Mouse (Mus musculus): ENCODE measurements around the gene Xpnpep3. TPM values are rescaled to one million over a fixed set of nuclear protein-coding genes. Genes with fewer than 3 reads are reported as not detected.

Xpnpep3 gene
- polyA plus RNA-seq, 1 experiment from 2014 or later, result 3.7 TPM

DNA sequence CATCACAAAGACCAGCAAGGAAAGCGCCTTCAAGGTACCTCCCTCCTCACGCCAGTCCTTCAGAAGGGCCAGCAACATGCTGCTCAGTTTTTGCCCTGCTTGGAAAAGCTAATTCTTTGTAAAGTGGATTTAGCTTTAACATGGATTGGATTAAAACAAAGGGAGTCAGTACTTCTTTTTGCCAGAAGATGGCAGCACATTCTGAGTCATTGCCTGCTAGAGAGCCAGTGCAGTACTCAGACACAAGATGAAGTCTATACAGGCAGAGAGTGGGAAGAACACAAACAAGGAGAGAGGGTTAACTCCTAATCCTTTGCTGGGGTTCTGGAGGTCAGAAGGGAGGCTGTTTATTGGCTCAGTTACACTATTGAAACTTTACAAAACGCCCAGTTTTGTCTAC, 48.5 kb downstream of the Xpnpep3 start:
- TF ChIP-seq EP300 (optimal IDR thresholded peaks at IDR 0.05) (no peak), CTCF (IDR thresholded peaks at IDR 0.05; ENCODE audit: low read depth) (peak; percentile 90)
- Histone ChIP-seq H3K27ac (replicated peaks) (no peak overlapping the region), H3K4me2 (replicated peaks; ENCODE audit: low read depth) (no peak overlapping the region), H3K9me3 (ENCODE audit: control insufficient read depth, low read length) (no peaks in the 10 kb centered on the region), H3K36me3 (ENCODE audit: control insufficient read depth, insufficient read depth, low read length) (peaks cover 9% of the 10 kb centered on the region), H3K9ac (ENCODE audit: low read length) (no peak overlapping the region), H3K27me3 (ENCODE audit: control insufficient read depth, insufficient read depth, low read length) (no peaks in the 10 kb centered on the region), H3K4me1 (replicated peaks; ENCODE audit: control insufficient read depth, insufficient read depth) (no peaks in the 10 kb centered on the region), H3K4me3 (ENCODE audit: low read depth, low read length) (no peak overlapping the region)
- ATAC-seq (ENCODE audit: low FRiP score, low TSS enrichment) (peak; percentile 77; the same call in 1 of the 2 replicates), DNase-seq (ENCODE audit: low spot score) (peak; percentile 43)
- WGBS, result 35% methylated on average over 3 of the region's 3 CpGs

- Histone ChIP-seq H3K9ac (ENCODE audit: low read length) (no peak overlapping the region), H3K9me3 (ENCODE audit: control insufficient read depth, low read length) (no peaks in the 10 kb centered on the region), H3K4me2 (replicated peaks; ENCODE audit: low read depth) (no peak overlapping the region), H3K4me1 (replicated peaks; ENCODE audit: control insufficient read depth, insufficient read depth) (no peaks in the 10 kb centered on the region), H3K27ac (replicated peaks) (no peak overlapping the region), H3K4me3 (ENCODE audit: low read depth, low read length) (no peak overlapping the region), H3K27me3 (ENCODE audit: control insufficient read depth, insufficient read depth, low read length) (no peaks in the 10 kb centered on the region), H3K36me3 (ENCODE audit: control insufficient read depth, insufficient read depth, low read length) (no peaks in the 10 kb centered on the region)
- DNase-seq (ENCODE audit: low spot score) (no peak), ATAC-seq (ENCODE audit: low FRiP score, low TSS enrichment) (no peak)
- TF ChIP-seq EP300 (optimal IDR thresholded peaks at IDR 0.05) (no peak), CTCF (IDR thresholded peaks at IDR 0.05; ENCODE audit: low read depth) (peak; percentile 26; the same call in 1 of the 2 replicates)
- 85% methylated on average over 7 of the region's 7 CpGs for WGBS
Observed at GRCm38 (mm10) chr15:81461523-81461922, 61.6 kb downstream of the Xpnpep3 start.

GRCm38 (mm10) chr15:81465016-81465660, 65.2 kb downstream of the Xpnpep3 start:
- Histone ChIP-seq H3K4me1 (replicated peaks; ENCODE audit: control insufficient read depth, insufficient read depth) (0 out of 2 replicates have a peak, but pooled peaks cover 2% of the 10 kb centered on the region), H3K36me3 (ENCODE audit: control insufficient read depth, insufficient read depth, low read length) (no peaks in the 10 kb centered on the region), H3K9ac (ENCODE audit: low read length) (peak overlapping the region; percentile 72), H3K27ac (replicated peaks) (peak overlapping the region; percentile 94), H3K4me2 (replicated peaks; ENCODE audit: low read depth) (peak overlapping the region; percentile 77), H3K27me3 (ENCODE audit: control insufficient read depth, insufficient read depth, low read length) (no peaks in the 10 kb centered on the region), H3K4me3 (ENCODE audit: low read depth, low read length) (peak overlapping the region; percentile 56), H3K9me3 (ENCODE audit: control insufficient read depth, low read length) (no peaks in the 10 kb centered on the region)
- WGBS, result 72% methylated on average over 12 of the region's 12 CpGs
- DNase-seq (ENCODE audit: low spot score) (no peak), ATAC-seq (ENCODE audit: low FRiP score, low TSS enrichment) (no peak)
- TF ChIP-seq CTCF (IDR thresholded peaks at IDR 0.05; ENCODE audit: low read depth) (no peak), EP300 (optimal IDR thresholded peaks at IDR 0.05) (no peak)

DNA sequence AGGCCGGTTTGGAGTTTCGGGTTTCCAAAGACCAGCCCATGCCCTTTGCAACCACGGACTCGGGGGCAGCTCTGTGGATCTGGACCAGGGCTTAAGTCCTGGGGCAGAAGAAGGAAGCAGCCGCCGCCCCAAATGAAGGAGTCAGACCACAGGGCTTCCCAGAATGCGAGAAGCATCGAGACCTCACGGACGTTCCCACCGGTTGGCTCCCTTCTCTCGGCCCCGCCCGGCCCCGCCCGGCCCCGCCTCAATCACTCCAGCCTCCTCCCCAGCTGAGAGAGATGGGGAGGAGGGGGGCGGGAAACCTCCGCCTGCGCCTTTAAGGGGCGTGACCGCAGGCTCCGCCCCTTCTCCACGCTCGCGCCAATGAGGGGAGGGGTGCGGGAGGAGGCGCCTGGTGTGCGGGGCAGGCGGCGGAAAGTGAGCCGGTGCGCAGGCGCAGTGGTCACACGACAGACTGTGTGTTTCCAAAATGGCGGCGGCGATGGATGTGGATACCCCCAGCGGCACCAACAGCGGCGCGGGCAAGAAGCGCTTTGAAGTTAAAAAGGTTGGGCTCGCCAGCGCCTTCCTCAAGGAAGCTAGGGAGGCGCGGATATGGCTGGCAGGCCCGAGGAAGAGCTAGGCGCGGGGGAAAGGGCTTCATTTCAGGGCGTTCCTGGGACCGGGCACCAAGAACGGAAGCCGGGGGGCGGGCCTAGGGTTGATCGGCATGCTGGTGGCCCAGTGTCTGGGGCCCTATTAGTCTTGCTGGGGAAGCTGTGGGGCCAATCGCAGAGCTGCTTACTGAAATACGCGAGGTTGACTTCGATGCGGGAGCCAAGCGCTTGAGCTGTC, 66.2 kb downstream of the Xpnpep3 start, which contains the start of gene Rbx1:
Gene Rbx1, plus strand, starts transcription at position 396 of the 837 bp plus-strand sequence.
- WGBS, result 1% methylated on average over 58 of the region's 62 CpGs

DNA sequence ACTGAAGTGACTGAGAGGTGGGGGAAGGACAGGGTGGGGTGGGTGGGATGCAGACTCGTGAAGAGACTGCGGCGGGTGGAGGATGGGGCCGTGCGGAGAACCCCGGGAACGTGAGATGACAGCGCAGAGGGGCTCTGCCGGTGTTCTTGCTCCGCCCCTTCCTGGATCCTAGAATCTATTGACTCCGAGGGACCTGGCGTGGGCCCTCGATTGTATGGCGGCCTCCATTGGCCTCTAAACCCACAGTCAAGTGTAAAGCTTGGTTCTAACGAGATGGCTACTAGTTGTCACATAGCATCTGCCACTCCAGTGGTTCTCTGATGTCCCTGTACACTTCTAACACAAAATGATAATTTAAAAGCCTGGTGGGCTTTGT, 66.8 kb downstream of the Xpnpep3 start:
- H3K27me3 ChIP-seq (ENCODE audit: control insufficient read depth, insufficient read depth, low read length), result no peaks in the 10 kb centered on the region
- ATAC-seq (ENCODE audit: low FRiP score, low TSS enrichment) (peak; percentile 55), DNase-seq (ENCODE audit: low spot score) (no peak)
- H3K4me1 ChIP-seq (replicated peaks; ENCODE audit: control insufficient read depth, insufficient read depth), result 0 out of 2 replicates have a peak, but pooled peaks cover 2% of the 10 kb centered on the region
- H3K9me3 ChIP-seq (ENCODE audit: control insufficient read depth, low read length), result no peaks in the 10 kb centered on the region
- H3K4me3 ChIP-seq (ENCODE audit: low read depth, low read length), result peak overlapping the region; percentile 56
- 0% methylated on average over 15 of the region's 15 CpGs for WGBS
- H3K27ac ChIP-seq (replicated peaks), result peak overlapping the region; percentile 77
- H3K4me2 ChIP-seq (replicated peaks; ENCODE audit: low read depth), result peak overlapping the region; percentile 56
- H3K36me3 ChIP-seq (ENCODE audit: control insufficient read depth, insufficient read depth, low read length), result no peaks in the 10 kb centered on the region
- TF ChIP-seq EP300 (optimal IDR thresholded peaks at IDR 0.05) (no peak), CTCF (IDR thresholded peaks at IDR 0.05; ENCODE audit: low read depth) (no peak)
- H3K9ac ChIP-seq (ENCODE audit: low read length), result peak overlapping the region; percentile 75

More for the DNA sequence above, 66.2 kb downstream of the Xpnpep3 start, which contains the start of gene Rbx1:
- H3K27ac ChIP-seq (replicated peaks), result peak within 1 kb of the TSS; percentile 94
- H3K4me3 ChIP-seq (ENCODE audit: low read depth, low read length), result peak within 1 kb of the TSS; percentile 56
- H3K36me3 ChIP-seq (ENCODE audit: control insufficient read depth, insufficient read depth, low read length), result no peaks in the 10 kb centered on the region
- H3K4me2 ChIP-seq (replicated peaks; ENCODE audit: low read depth), result peak within 1 kb of the TSS; percentile 77
- H3K4me1 ChIP-seq (replicated peaks; ENCODE audit: control insufficient read depth, insufficient read depth), result 0 out of 2 replicates have a peak, but pooled peaks cover 2% of the 10 kb centered on the region
- TF ChIP-seq CTCF (IDR thresholded peaks at IDR 0.05; ENCODE audit: low read depth) (no peak), EP300 (optimal IDR thresholded peaks at IDR 0.05) (no peak)
- peak; percentile 99 for DNase-seq (ENCODE audit: low spot score)
- no peaks in the 10 kb centered on the region for H3K27me3 ChIP-seq (ENCODE audit: control insufficient read depth, insufficient read depth, low read length)
- no peaks in the 10 kb centered on the region for H3K9me3 ChIP-seq (ENCODE audit: control insufficient read depth, low read length)
- ATAC-seq (ENCODE audit: low FRiP score, low TSS enrichment), result peak; percentile 98
- peak within 1 kb of the TSS; percentile 75 for H3K9ac ChIP-seq (ENCODE audit: low read length)
